Mouse (Mus musculus) testis, adult 2 months (tissue): ENCODE results near the gene Rnf212. TPM values are rescaled to one million over a fixed set of nuclear protein-coding genes. Genes with fewer than 3 reads are reported as not detected.

ENCODE experiments used
- H3K27ac ChIP-seq: fragments of 200-500 bp; 2 replicates; pipeline ENCODE4 v1.5.1; 2012; ENCODE audit warnings: low read depth, low read length; ENCODE audit not compliant: control insufficient read depth, insufficient read depth
- H3K27me3 ChIP-seq: fragments of 200-500 bp; 2 replicates; pipeline ENCODE4 v1.6.1; 2012; ENCODE audit warnings: mild to moderate bottlenecking, low read length, moderate library complexity; ENCODE audit not compliant: control insufficient read depth, insufficient read depth
- H3K36me3 ChIP-seq: fragments of 200-500 bp; 2 replicates; pipeline ENCODE4 v1.6.1; 2012; ENCODE audit warnings: mild to moderate bottlenecking, low read length; ENCODE audit not compliant: control insufficient read depth, insufficient read depth
- H3K4me1 ChIP-seq: fragments of 200-500 bp; 2 replicates; pipeline ENCODE4 v1.6.1; 2012; ENCODE audit warnings: low read length; ENCODE audit not compliant: control insufficient read depth, insufficient read depth
- H3K4me3 ChIP-seq: fragments of 200-500 bp; 2 replicates; pipeline ENCODE4 v1.5.1; 2012; ENCODE audit warnings: low read depth, mild to moderate bottlenecking, low read length, moderate library complexity, mixed read lengths; ENCODE audit not compliant: control insufficient read depth
- CTCF ChIP-seq: fragments of 200-500 bp; IDR thresholded peaks from 2 replicates; pipeline ENCODE4 v1.5.1; 2012; ENCODE audit warnings: low read depth, mild to moderate bottlenecking, inconsistent platforms, low read length, moderate library complexity; ENCODE audit not compliant: control insufficient read depth, insufficient read depth, insufficient replicate concordance
- POLR2A ChIP-seq: fragments of 200-500 bp; IDR thresholded peaks from 2 replicates; pipeline ENCODE4 v1.6.1; 2012; ENCODE audit warnings: low read depth, mild to moderate bottlenecking, inconsistent platforms, low read length, moderate library complexity; ENCODE audit not compliant: control insufficient read depth
- polyA plus RNA-seq: library from polyadenylated mRNA; depleted of rRNA; stranded (reverse); fragments of >200 nt; gene quantifications from 2 replicates; pipeline ENCODE4 v1.2.3, GENCODE M21; 2012

The Rnf212 gene
- polyA plus RNA-seq, 1 experiment: 11.6 TPM

- Histone ChIP-seq H3K4me1 (peaks cover 21% of the 10 kb centered on the region), H3K27me3 (no peaks in the 10 kb centered on the region), H3K27ac (no peak overlapping the region), H3K4me3 (no peak overlapping the region), H3K36me3 (no peaks in the 10 kb centered on the region)
- TF ChIP-seq CTCF: no peak
These were observed 78.2 kb downstream of the Rnf212 start for GRCm38 (mm10) chr5:108696542-108696941.

- H3K27me3 ChIP-seq: no peaks in the 10 kb centered on the region
- H3K27ac ChIP-seq: no peak overlapping the region
- no peak overlapping the region for H3K4me3 ChIP-seq
- no peak for TF ChIP-seq POLR2A
- TF ChIP-seq CTCF: no peak
- peaks cover 21% of the 10 kb centered on the region for H3K4me1 ChIP-seq
- H3K36me3 ChIP-seq: no peaks in the 10 kb centered on the region
These were observed 78.9 kb downstream of the Rnf212 start for GRCm38 (mm10) chr5:108695861-108696260.

GRCm38 (mm10) chr5:108694352-108695261 lies 80.2 kb downstream of the Rnf212 start:
- peaks cover 21% of the 10 kb centered on the region for H3K4me1 ChIP-seq
- peak overlapping the region; percentile 86 for H3K4me3 ChIP-seq
- no peaks in the 10 kb centered on the region for H3K36me3 ChIP-seq
- peak overlapping the region; percentile 25; the same call in 1 of the 2 replicates for H3K27ac ChIP-seq
- H3K27me3 ChIP-seq: no peaks in the 10 kb centered on the region
- TF ChIP-seq POLR2A (no peak), CTCF (no peak)

GRCm38 (mm10) chr5:108693872-108694288 lies 80.9 kb downstream of the Rnf212 start:
- H3K36me3 ChIP-seq: no peaks in the 10 kb centered on the region
- no peaks in the 10 kb centered on the region for H3K27me3 ChIP-seq
- peak overlapping the region; percentile 86 for H3K4me3 ChIP-seq
- H3K4me1 ChIP-seq: peaks cover 26% of the 10 kb centered on the region
- TF ChIP-seq POLR2A (peak; percentile 41), CTCF (no peak)
- no peak overlapping the region for H3K27ac ChIP-seq

- H3K4me1 ChIP-seq: peaks cover 26% of the 10 kb centered on the region
- no peaks in the 10 kb centered on the region for H3K27me3 ChIP-seq
- no peak within 1 kb of the TSS for H3K27ac ChIP-seq
- H3K4me3 ChIP-seq: peak within 1 kb of the TSS; percentile 54
- H3K36me3 ChIP-seq: no peaks in the 10 kb centered on the region
- no peak for TF ChIP-seq POLR2A
- TF ChIP-seq CTCF: peak; percentile 46; the same call in 1 of the 2 replicates
These were observed 82.5 kb downstream of the Rnf212 start, which contains the start of gene Fgfrl1 for GRCm38 (mm10) chr5:108692271-108692670. Gene Fgfrl1, plus strand, starts transcription at chr5:108692382.

- Histone ChIP-seq H3K27me3 (no peaks in the 10 kb centered on the region), H3K27ac (no peak overlapping the region), H3K4me3 (no peak overlapping the region), H3K36me3 (no peaks in the 10 kb centered on the region), H3K4me1 (peaks cover 26% of the 10 kb centered on the region)
- TF ChIP-seq POLR2A: no peak
- TF ChIP-seq CTCF: no peak
These were observed 83.6 kb downstream of the Rnf212 start for GRCm38 (mm10) chr5:108691152-108691551.

- H3K27ac ChIP-seq: no peak overlapping the region
- no peak for TF ChIP-seq POLR2A
- H3K4me3 ChIP-seq: no peak overlapping the region
- H3K27me3 ChIP-seq: no peaks in the 10 kb centered on the region
- H3K36me3 ChIP-seq: no peaks in the 10 kb centered on the region
- H3K4me1 ChIP-seq: peaks cover 21% of the 10 kb centered on the region
These were observed 85.7 kb downstream of the Rnf212 start for GRCm38 (mm10) chr5:108689091-108689490.
